Mouse (Mus musculus): Measurements from ENCODE around the gene Dhx37.

DNA sequence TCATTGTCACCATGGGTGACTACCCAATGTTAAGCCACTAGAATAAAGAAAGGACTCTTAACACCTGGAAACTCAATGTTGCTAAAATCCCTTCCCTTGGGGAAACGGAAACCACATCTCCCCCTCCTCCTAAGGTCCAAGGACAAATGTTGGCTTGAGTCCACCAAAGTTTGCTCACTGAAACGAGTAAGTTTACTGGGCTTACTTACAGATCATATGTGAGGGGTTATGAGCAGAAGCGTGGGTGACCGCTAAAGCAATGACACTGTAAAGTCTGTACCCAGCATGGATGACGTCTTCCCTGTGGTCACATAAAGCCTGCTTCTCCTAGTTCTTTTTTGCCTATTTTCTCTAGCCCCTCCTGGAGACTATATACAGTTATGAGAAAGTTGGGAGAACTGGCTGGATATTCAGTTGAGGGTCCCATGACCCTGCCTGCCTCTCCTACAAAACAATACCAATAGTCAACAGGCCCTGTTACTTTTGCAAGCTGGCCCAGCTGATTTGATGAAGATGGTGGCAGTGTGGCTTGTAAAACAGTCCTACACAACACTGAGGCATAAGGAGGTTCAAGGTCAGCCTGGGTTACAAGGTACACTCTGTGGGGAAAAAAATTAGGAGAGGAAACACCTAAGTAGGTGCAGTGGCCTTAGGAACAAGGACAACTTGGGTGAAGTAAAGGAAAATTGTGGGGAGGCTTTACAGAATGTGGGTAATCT is 51.8 kb downstream of the Dhx37 start:
- TF ChIP-seq CTCF (IDR thresholded peaks at IDR 0.05; ENCODE audit: control insufficient read depth, insufficient read depth, insufficient replicate concordance, low read depth, low read length), result no peak
- no peak for TF ChIP-seq POLR2A (IDR thresholded peaks at IDR 0.05; ENCODE audit: control insufficient read depth, low read depth, low read length)

Data from testis, adult 2 months (tissue).